Mouse (Mus musculus): ENCODE measurements around the gene Inpp4b.

- TF ChIP-seq POLR2A (IDR thresholded peaks at IDR 0.05; ENCODE audit: borderline replicate concordance, extremely low read depth, insufficient read depth, insufficient read length, poor library complexity, severe bottlenecking) = no peak
- no peak for TF ChIP-seq CTCF (IDR thresholded peaks at IDR 0.05; ENCODE audit: borderline replicate concordance, extremely low read depth, insufficient read depth, insufficient read length)
These were observed 654.5 kb downstream of the Inpp4b start for GRCm38 (mm10) chr8:81996823-81997222.
